Mouse (Mus musculus): ENCODE results near the gene Ece1. TPM values are rescaled to one million over a fixed set of nuclear protein-coding genes. Genes with fewer than 3 reads are reported as not detected.
A peak's percentile ranks its signal among the peaks of the same experiment; 100 is the strongest.

Ece1 gene
- total and polyA plus RNA-seq, 2 experiments from 2014 or later = 23.0 to 40.0 TPM

GRCm38 (mm10) chr4:138003909-138004610 is 142.0 kb downstream of the Ece1 start:
- no peak for ATAC-seq
- Histone ChIP-seq H3K36me3 (ENCODE audit: insufficient read depth, low read length) (peaks cover 3% of the 10 kb centered on the region), H3K27ac (no peak overlapping the region), H3K4me2 (ENCODE audit: low read depth, low read length) (no peak overlapping the region), H3K9ac (replicated peaks; ENCODE audit: low read length) (no peak overlapping the region), H3K4me3 (ENCODE audit: low read length) (no peak overlapping the region), H3K27me3 (ENCODE audit: insufficient read depth, low read length) (no peaks in the 10 kb centered on the region), H3K4me1 (ENCODE audit: insufficient read depth, low read length) (no peaks in the 10 kb centered on the region; the same call in 1 of the 2 replicates), H3K9me3 (ENCODE audit: low read length) (no peaks in the 10 kb centered on the region)
- WGBS = 84% methylated on average over 11 of the region's 11 CpGs
- no peak for DNase-seq (ENCODE audit: low spot score)
- no peak for TF ChIP-seq CTCF (IDR thresholded peaks at IDR 0.05; ENCODE audit: low read depth)

- DNase-seq (ENCODE audit: low spot score) = no peak
- Histone ChIP-seq H3K4me2 (ENCODE audit: low read depth, low read length) (no peak overlapping the region), H3K4me1 (ENCODE audit: insufficient read depth, low read length) (no peaks in the 10 kb centered on the region), H3K4me3 (ENCODE audit: low read length) (no peak overlapping the region), H3K36me3 (ENCODE audit: insufficient read depth, low read length) (no peaks in the 10 kb centered on the region; the same call in 1 of the 2 replicates), H3K9ac (replicated peaks; ENCODE audit: low read length) (no peak overlapping the region), H3K9me3 (ENCODE audit: low read length) (no peaks in the 10 kb centered on the region), H3K27me3 (ENCODE audit: insufficient read depth, low read length) (no peaks in the 10 kb centered on the region), H3K27ac (no peak overlapping the region)
- WGBS = 88% methylated on average over 1 of the region's 1 CpGs
- TF ChIP-seq CTCF (IDR thresholded peaks at IDR 0.05; ENCODE audit: low read depth) = peak; percentile 3; the same call in 1 of the 2 replicates
- no peak for ATAC-seq
These were observed 143.7 kb downstream of the Ece1 start for GRCm38 (mm10) chr4:138005781-138006180.

GRCm38 (mm10) chr4:138006951-138007613 is 145.0 kb downstream of the Ece1 start:
- Histone ChIP-seq H3K4me2 (ENCODE audit: low read depth, low read length) (no peak overlapping the region), H3K27ac (no peak overlapping the region), H3K9me3 (ENCODE audit: low read length) (no peaks in the 10 kb centered on the region), H3K27me3 (ENCODE audit: insufficient read depth, low read length) (no peaks in the 10 kb centered on the region), H3K4me3 (ENCODE audit: low read length) (no peak overlapping the region), H3K9ac (replicated peaks; ENCODE audit: low read length) (no peak overlapping the region), H3K4me1 (ENCODE audit: insufficient read depth, low read length) (no peaks in the 10 kb centered on the region), H3K36me3 (ENCODE audit: insufficient read depth, low read length) (peaks cover 3% of the 10 kb centered on the region; the same call in 1 of the 2 replicates)
- no peak for DNase-seq (ENCODE audit: low spot score)
- ATAC-seq = no peak
- 88% methylated on average over 9 of the region's 9 CpGs for WGBS
- TF ChIP-seq CTCF (IDR thresholded peaks at IDR 0.05; ENCODE audit: low read depth) = no peak

GRCm38 (mm10) chr4:138008646-138009045 is 146.6 kb downstream of the Ece1 start:
- 75% methylated on average over 6 of the region's 6 CpGs for WGBS
- no peak overlapping the region for H3K4me2 ChIP-seq (ENCODE audit: low read depth, low read length)
- no peak for TF ChIP-seq CTCF (IDR thresholded peaks at IDR 0.05; ENCODE audit: low read depth)
- DNase-seq (ENCODE audit: low spot score) = no peak
- no peak overlapping the region for H3K27ac ChIP-seq
- H3K9ac ChIP-seq (replicated peaks; ENCODE audit: low read length) = no peak overlapping the region
- H3K9me3 ChIP-seq (ENCODE audit: low read length) = no peaks in the 10 kb centered on the region
- H3K27me3 ChIP-seq (ENCODE audit: insufficient read depth, low read length) = no peaks in the 10 kb centered on the region
- ATAC-seq = no peak
- peaks cover 3% of the 10 kb centered on the region; the same call in 1 of the 2 replicates for H3K36me3 ChIP-seq (ENCODE audit: insufficient read depth, low read length)
- no peak overlapping the region for H3K4me3 ChIP-seq (ENCODE audit: low read length)
- H3K4me1 ChIP-seq (ENCODE audit: insufficient read depth, low read length) = no peaks in the 10 kb centered on the region

GRCm38 (mm10) chr4:138009786-138010502 is 147.9 kb downstream of the Ece1 start:
- WGBS = 82% methylated on average over 4 of the region's 4 CpGs
- Histone ChIP-seq H3K36me3 (ENCODE audit: insufficient read depth, low read length) (peaks cover 12% of the 10 kb centered on the region; the same call in 1 of the 2 replicates), H3K9me3 (ENCODE audit: low read length) (no peaks in the 10 kb centered on the region), H3K27me3 (ENCODE audit: insufficient read depth, low read length) (no peaks in the 10 kb centered on the region), H3K9ac (replicated peaks; ENCODE audit: low read length) (no peak overlapping the region), H3K4me1 (ENCODE audit: insufficient read depth, low read length) (no peaks in the 10 kb centered on the region), H3K4me3 (ENCODE audit: low read length) (no peak overlapping the region), H3K4me2 (ENCODE audit: low read depth, low read length) (no peak overlapping the region), H3K27ac (no peak overlapping the region)
- DNase-seq (ENCODE audit: low spot score) = no peak
- ATAC-seq = no peak
- no peak for TF ChIP-seq CTCF (IDR thresholded peaks at IDR 0.05; ENCODE audit: low read depth)

- Histone ChIP-seq H3K4me2 (ENCODE audit: low read depth, low read length) (no peak overlapping the region), H3K9ac (replicated peaks; ENCODE audit: low read length) (no peak overlapping the region), H3K27ac (no peak overlapping the region), H3K4me1 (ENCODE audit: insufficient read depth, low read length) (peaks cover 13% of the 10 kb centered on the region; the same call in 1 of the 2 replicates), H3K36me3 (ENCODE audit: insufficient read depth, low read length) (peaks cover 15% of the 10 kb centered on the region; the same call in 1 of the 2 replicates), H3K27me3 (ENCODE audit: insufficient read depth, low read length) (no peaks in the 10 kb centered on the region), H3K4me3 (ENCODE audit: low read length) (no peak overlapping the region), H3K9me3 (ENCODE audit: low read length) (no peaks in the 10 kb centered on the region)
- WGBS = 94% methylated on average over 15 of the region's 15 CpGs
- TF ChIP-seq CTCF (IDR thresholded peaks at IDR 0.05; ENCODE audit: low read depth) = no peak
- ATAC-seq (no peak), DNase-seq (ENCODE audit: low spot score) (no peak)
These were observed 151.9 kb downstream of the Ece1 start for GRCm38 (mm10) chr4:138013723-138014479.

Other genes starting within 250 kb of the Ece1 start
- 277 and 282 TPM in 2 replicates for gene Rap1gap, start 197.5 kb upstream of the Ece1 start, total RNA-seq (2014; rRNA removed)
- 105 and 110 TPM in 2 replicates for gene Rap1gap, start 197.5 kb upstream of the Ece1 start, polyA plus RNA-seq (2015; fragmentation: Nextera tagmentation; extraction: Ambion mirVana)
- gene Alpl, start 65.9 kb upstream of the Ece1 start, total RNA-seq (2014; rRNA removed) = 15.3 and 22.4 TPM in 2 replicates
- 16.6 and 17.5 TPM in 2 replicates for gene Alpl, start 65.9 kb upstream of the Ece1 start, polyA plus RNA-seq (2015; fragmentation: Nextera tagmentation; extraction: Ambion mirVana)
- gene Eif4g3, start 130.8 kb downstream of the Ece1 start, total RNA-seq (2014; rRNA removed) = 51.1 and 55.9 TPM in 2 replicates
- 32.3 and 36.5 TPM in 2 replicates for gene Eif4g3, start 130.8 kb downstream of the Ece1 start, polyA plus RNA-seq (2015; fragmentation: Nextera tagmentation; extraction: Ambion mirVana)